Mouse (Mus musculus): Measurements from ENCODE around the gene Mrpl9. TPM values are rescaled to one million over a fixed set of nuclear protein-coding genes. Genes with fewer than 3 reads are reported as not detected.

Gene Mrpl9
- total RNA-seq, 1 experiment = 53.0 TPM

- Histone ChIP-seq H3K4me1 (ENCODE audit: control insufficient read depth in 2 of 2, insufficient read depth in 2 of 2, low read length in 2 of 2, poor library complexity in 1 of 2) (peaks cover 2 to 8% of the 10 kb centered on the region in 2 experiments; a peak in 1 of 4 replicates), H3K9me3 (ENCODE audit: control insufficient read depth, insufficient read depth, low read depth, low read length) (no peaks in the 10 kb centered on the region), H3K36me3 (ENCODE audit: control insufficient read depth, insufficient read depth, low read length, poor library complexity, severe bottlenecking) (no peaks in the 10 kb centered on the region), H3K4me3 (ENCODE audit: insufficient read depth in 1 of 2, low read depth in 1 of 2, low read length in 2 of 2, poor library complexity in 1 of 2, severe bottlenecking in 1 of 2) (no peak overlapping the region), H3K27ac (ENCODE audit: insufficient read depth, low read depth, low read length, poor library complexity, severe bottlenecking) (no peak overlapping the region), H3K9ac (ENCODE audit: insufficient read depth, low read depth, low read length, poor library complexity, severe bottlenecking) (no peak overlapping the region)
- no peak for TF ChIP-seq ZNF384 (IDR thresholded peaks at IDR 0.05; ENCODE audit: low read depth, low read length)
- TF ChIP-seq HCFC1 (IDR thresholded peaks at IDR 0.05; ENCODE audit: borderline replicate concordance, insufficient read depth, low read length) = no peak
- no peak for TF ChIP-seq MAFK (IDR thresholded peaks at IDR 0.05; ENCODE audit: insufficient read depth, low read depth, low read length)
- TF ChIP-seq ZC3H11A (IDR thresholded peaks at IDR 0.05; ENCODE audit: borderline replicate concordance, low read depth, low read length) = no peak
- no peak for TF ChIP-seq CHD2 (IDR thresholded peaks at IDR 0.05; ENCODE audit: low read depth, low read length)
- in situ Hi-C loops (cut with MboI; ENCODE audit: low sequenced_read_pairs in 2 of 2, unreplicated experiment in 2 of 2) = no loop called here
- no peak for DNase-seq (ENCODE audit: low read depth, low spot score)
Observed at GRCm38 (mm10) chr3:94487581-94487980, 44.5 kb downstream of the Mrpl9 start.

- Histone ChIP-seq H3K36me3 (ENCODE audit: control insufficient read depth, insufficient read depth, low read length, poor library complexity, severe bottlenecking) (peaks cover 6% of the 10 kb centered on the region), H3K4me3 (ENCODE audit: insufficient read depth in 1 of 2, low read depth in 1 of 2, low read length in 2 of 2, poor library complexity in 1 of 2, severe bottlenecking in 1 of 2) (no peak overlapping the region), H3K4me1 (ENCODE audit: control insufficient read depth in 2 of 2, insufficient read depth in 2 of 2, low read length in 2 of 2, poor library complexity in 1 of 2) (no peaks in the 10 kb centered on the region), H3K9me3 (ENCODE audit: control insufficient read depth, insufficient read depth, low read depth, low read length) (no peaks in the 10 kb centered on the region), H3K9ac (ENCODE audit: insufficient read depth, low read depth, low read length, poor library complexity, severe bottlenecking) (no peak overlapping the region), H3K27ac (ENCODE audit: insufficient read depth, low read depth, low read length, poor library complexity, severe bottlenecking) (no peak overlapping the region)
- in situ Hi-C loops (cut with MboI; ENCODE audit: low sequenced_read_pairs in 2 of 2, unreplicated experiment in 2 of 2) = no loop called here
- DNase-seq (ENCODE audit: low read depth, low spot score) = no peak
- TF ChIP-seq ZC3H11A (IDR thresholded peaks at IDR 0.05; ENCODE audit: borderline replicate concordance, low read depth, low read length) (no peak), HCFC1 (IDR thresholded peaks at IDR 0.05; ENCODE audit: borderline replicate concordance, insufficient read depth, low read length) (no peak), ZNF384 (IDR thresholded peaks at IDR 0.05; ENCODE audit: low read depth, low read length) (no peak), MAFK (IDR thresholded peaks at IDR 0.05; ENCODE audit: insufficient read depth, low read depth, low read length) (no peak), CHD2 (IDR thresholded peaks at IDR 0.05; ENCODE audit: low read depth, low read length) (no peak)
Observed at GRCm38 (mm10) chr3:94497162-94497561, 54.0 kb downstream of the Mrpl9 start.

Other genes with a start within 250 kb of the Mrpl9 start
- 1.4 and 2.4 TPM in 2 replicates for gene Gm5286, start 246.6 kb upstream of the Mrpl9 start, total RNA-seq (2012; rRNA removed)
- 3.0 and 3.4 TPM in 2 replicates for gene Gm4778, start 179.3 kb upstream of the Mrpl9 start, total RNA-seq (2012; rRNA removed)
- 1.5 and 3.0 TPM in 2 replicates for gene Them4, start 133.2 kb upstream of the Mrpl9 start, total RNA-seq (2012; rRNA removed)
- 0.36 and 0.53 TPM in 2 replicates for gene Them5, start 101.2 kb upstream of the Mrpl9 start, total RNA-seq (2012; rRNA removed)
- not detected in 2 replicates for gene C2cd4d, start 80.9 kb upstream of the Mrpl9 start, total RNA-seq (2012; rRNA removed)
- gene Rorc, start 70.5 kb upstream of the Mrpl9 start, total RNA-seq (2012; rRNA removed) = 0.21 TPM in 1 of 2 replicates, not detected in the other
- not detected in 2 replicates for gene Lingo4, start 44.8 kb upstream of the Mrpl9 start, total RNA-seq (2012; rRNA removed)
- 3.2 and 3.4 TPM in 2 replicates for gene Tdrkh, start 30.0 kb upstream of the Mrpl9 start, total RNA-seq (2012; rRNA removed)
- 0.36 and 0.48 TPM in 2 replicates for gene Oaz3, start 597 bp downstream of the Mrpl9 start, total RNA-seq (2012; rRNA removed)
- gene Celf3, start 35.0 kb downstream of the Mrpl9 start, total RNA-seq (2012; rRNA removed) = 0.27 and 0.42 TPM in 2 replicates
- not detected in 2 replicates for gene Riiad1, start 37.0 kb downstream of the Mrpl9 start, total RNA-seq (2012; rRNA removed)
- 29.1 and 33.1 TPM in 2 replicates for gene Snx27, start 139.4 kb downstream of the Mrpl9 start, total RNA-seq (2012; rRNA removed)
- gene Gm10972, start 199.8 kb downstream of the Mrpl9 start, total RNA-seq (2012; rRNA removed) = not detected in 2 replicates
- 6.7 and 7.5 TPM in 2 replicates for gene Tuft1, start 215.6 kb downstream of the Mrpl9 start, total RNA-seq (2012; rRNA removed)